Mouse (Mus musculus): ENCODE data around the gene Dhx40.
"Not testable (repeated sequence)": the region's sequence is repeated elsewhere in the genome, so short reads cannot be mapped to it uniquely, and the experiment has no call there.

Dhx40 gene

GRCm38 (mm10) chr11:86828396-86828795 is 20.9 kb upstream of the Dhx40 start:
- ChIA-PET CTCF (interaction anchor here in 1 of 4 experiments (1.0 to 1.3 kb wide), 3 partner anchors 8 to 70 kb away, joined by 3 read pairs; no protein-coding TSS in a partner anchor), POLR2A (interaction anchor here in 1 of 4 experiments (0.9 kb wide), 1 partner anchor 22 kb away, joined by 3 read pairs; no protein-coding TSS in a partner anchor)

- CTCF ChIA-PET, result interaction anchor here in 2 of 4 experiments (0.7 to 1.3 kb wide), 4 partner anchors 9 to 79 kb away, joined by 3 read pairs; no protein-coding TSS in a partner anchor
- POLR2A ChIA-PET, result interaction anchor here in 2 of 4 experiments (0.6 to 1.0 kb wide), 4 partner anchors 7 to 319 kb away, joined by 3 to 5 read pairs (median 4); no protein-coding TSS in a partner anchor
Observed at GRCm38 (mm10) chr11:86827476-86828245, 20.1 kb upstream of the Dhx40 start.

DNA sequence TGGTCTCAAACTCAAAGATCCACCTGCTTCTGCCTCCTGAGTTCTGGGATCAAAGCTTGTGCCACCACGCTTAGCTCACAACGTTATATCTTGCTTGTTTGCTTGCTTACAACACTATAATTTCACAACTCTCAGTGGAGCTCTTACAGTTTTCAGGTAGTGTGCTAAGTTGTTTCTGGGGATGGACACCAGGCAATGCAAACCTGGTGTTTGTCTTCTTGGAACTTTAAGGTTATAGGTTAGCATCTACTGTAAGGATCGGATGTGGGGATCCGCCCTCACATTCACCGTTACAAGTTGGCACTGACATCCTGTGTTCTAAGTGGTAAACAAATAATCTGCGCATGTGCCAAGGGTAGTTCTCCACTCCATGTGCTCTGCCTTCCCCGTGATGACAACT is 16.9 kb upstream of the Dhx40 start:
- POLR2A ChIA-PET, result interaction anchor here in 2 of 4 experiments (0.7 to 3.9 kb wide), 4 partner anchors 10 to 88 kb away, joined by 3 to 10 read pairs (median 3); partner anchors contain the start of gene Cltc (in 1 of the 2)
- CTCF ChIA-PET, result interaction anchor here in 1 of 4 experiments (0.6 kb wide), 1 partner anchor 13 kb away, joined by 3 read pairs; no protein-coding TSS in a partner anchor

DNA sequence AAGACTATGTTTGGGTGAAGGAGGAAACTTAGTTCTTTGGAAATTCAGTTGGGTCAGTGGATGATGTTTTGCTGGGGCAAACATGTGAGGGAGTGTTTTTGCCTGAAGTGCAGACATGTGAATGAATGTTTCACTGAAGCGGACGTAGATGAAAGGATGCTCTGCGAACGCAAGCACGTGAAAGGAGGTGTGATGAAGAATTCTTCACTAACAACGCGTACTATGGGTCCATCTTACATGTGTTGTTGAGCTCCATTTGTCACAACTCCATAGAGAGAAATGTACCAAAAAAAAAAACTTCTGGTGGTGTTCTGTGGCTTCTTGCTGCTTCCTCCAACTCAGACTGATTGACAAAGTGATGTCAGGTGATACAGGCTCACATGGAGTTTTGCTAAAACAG is 15.0 kb upstream of the Dhx40 start:
- POLR2A ChIA-PET, result interaction anchor here in 3 of 4 experiments (0.6 to 3.9 kb wide), 6 partner anchors 12 to 495 kb away, joined by 3 to 12 read pairs (median 5); no protein-coding TSS in a partner anchor
- CTCF ChIA-PET, result interaction anchor here in 2 of 4 experiments (0.6 to 1.8 kb wide), 3 partner anchors 12 to 972 kb away, joined by 3 to 5 read pairs (median 4); no protein-coding TSS in a partner anchor

DNA sequence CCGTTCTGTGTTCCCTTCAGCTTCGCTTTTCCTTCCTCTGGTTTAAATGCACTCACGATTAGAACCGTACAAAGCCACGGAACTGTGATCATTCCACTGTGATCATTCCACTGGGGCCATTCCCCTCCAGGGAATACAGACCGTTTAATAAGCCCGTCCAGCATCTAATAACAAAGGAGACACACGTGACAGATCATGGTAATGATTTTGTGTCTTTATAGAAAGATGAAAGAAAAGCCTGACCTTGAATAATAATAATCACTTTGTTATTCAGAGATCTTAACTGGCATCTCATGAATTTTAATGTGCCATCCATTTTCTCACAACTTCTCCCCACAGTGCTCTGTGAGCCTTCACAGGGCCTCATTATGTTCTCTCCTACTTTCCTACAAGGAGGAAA is 12.0 kb upstream of the Dhx40 start:
- POLR2A ChIA-PET, result interaction anchor here in 1 of 4 experiments (0.5 to 1.3 kb wide), 4 partner anchors 13 to 1746 kb away, joined by 3 to 5 read pairs (median 4); partner anchors contain the start of gene Ppm1d
- CTCF ChIA-PET, result no interaction called here

- POLR2A ChIA-PET, result interaction anchor here in 1 of 4 experiments (0.5 to 1.3 kb wide), 4 partner anchors 13 to 1746 kb away, joined by 3 to 5 read pairs (median 4); no protein-coding TSS in a partner anchor
- CTCF ChIA-PET, result interaction anchor here in 1 of 4 experiments (0.6 to 0.8 kb wide), 2 partner anchors 18 to 62 kb away, joined by 3 read pairs; no protein-coding TSS in a partner anchor
Observed at GRCm38 (mm10) chr11:86818928-86819327, 11.4 kb upstream of the Dhx40 start.

GRCm38 (mm10) chr11:86816288-86816687 is 8.7 kb upstream of the Dhx40 start:
- CTCF ChIA-PET, POLR2A ChIA-PET: not testable (repeated sequence)

DNA sequence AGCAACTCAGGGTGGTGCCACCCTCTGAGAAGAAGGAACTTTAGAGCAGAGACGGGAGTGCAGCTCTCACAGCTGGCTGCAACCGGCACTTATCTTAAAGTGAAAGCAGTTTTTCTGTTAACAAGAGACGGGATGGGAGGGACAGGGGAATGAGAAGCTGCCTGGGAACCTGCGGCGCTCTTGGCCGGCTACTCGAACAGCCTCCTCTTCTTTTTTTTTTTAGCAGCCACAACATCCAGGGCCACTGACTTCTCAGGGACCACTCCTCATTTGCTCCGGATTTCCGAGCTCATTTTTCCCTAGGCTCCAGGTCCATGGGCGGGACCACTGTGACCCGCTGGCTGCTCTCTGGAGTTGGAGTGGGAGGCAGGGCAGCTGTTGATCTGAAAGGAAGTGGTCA is 6.9 kb upstream of the Dhx40 start:
- POLR2A ChIA-PET, result not testable (repeated sequence)

DNA sequence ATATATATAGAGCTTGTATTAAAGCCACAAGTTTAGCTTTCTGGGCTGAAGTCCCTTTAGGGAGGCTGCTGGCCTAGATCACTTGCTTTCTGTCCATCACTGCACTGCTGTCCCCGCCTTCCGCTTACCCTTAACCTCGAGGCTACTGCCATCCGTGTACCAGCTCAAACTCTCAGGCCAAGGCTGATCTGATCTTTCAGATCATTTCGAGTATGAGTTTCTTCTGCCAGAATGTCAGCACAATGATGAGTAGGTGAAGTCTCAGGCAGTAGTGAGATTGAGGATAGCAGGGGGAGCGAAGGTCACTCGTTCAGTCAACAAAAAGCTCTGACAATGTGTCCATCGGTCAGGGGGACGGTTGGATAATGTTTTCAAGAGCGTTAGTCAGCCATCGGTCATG is 5.7 kb upstream of the Dhx40 start:
- CTCF ChIA-PET, POLR2A ChIA-PET: not testable (repeated sequence)

More for the DNA sequence above, 6.9 kb upstream of the Dhx40 start:
- CTCF ChIA-PET, result not testable (repeated sequence)

GRCm38 (mm10) chr11:86811326-86811630 is 3.7 kb upstream of the Dhx40 start:
- CTCF ChIA-PET, result interaction anchor here (0.5 to 1.0 kb wide), 5 partner anchors 11 to 656 kb away, joined by 3 to 4 read pairs (median 3); no protein-coding TSS in a partner anchor

DNA sequence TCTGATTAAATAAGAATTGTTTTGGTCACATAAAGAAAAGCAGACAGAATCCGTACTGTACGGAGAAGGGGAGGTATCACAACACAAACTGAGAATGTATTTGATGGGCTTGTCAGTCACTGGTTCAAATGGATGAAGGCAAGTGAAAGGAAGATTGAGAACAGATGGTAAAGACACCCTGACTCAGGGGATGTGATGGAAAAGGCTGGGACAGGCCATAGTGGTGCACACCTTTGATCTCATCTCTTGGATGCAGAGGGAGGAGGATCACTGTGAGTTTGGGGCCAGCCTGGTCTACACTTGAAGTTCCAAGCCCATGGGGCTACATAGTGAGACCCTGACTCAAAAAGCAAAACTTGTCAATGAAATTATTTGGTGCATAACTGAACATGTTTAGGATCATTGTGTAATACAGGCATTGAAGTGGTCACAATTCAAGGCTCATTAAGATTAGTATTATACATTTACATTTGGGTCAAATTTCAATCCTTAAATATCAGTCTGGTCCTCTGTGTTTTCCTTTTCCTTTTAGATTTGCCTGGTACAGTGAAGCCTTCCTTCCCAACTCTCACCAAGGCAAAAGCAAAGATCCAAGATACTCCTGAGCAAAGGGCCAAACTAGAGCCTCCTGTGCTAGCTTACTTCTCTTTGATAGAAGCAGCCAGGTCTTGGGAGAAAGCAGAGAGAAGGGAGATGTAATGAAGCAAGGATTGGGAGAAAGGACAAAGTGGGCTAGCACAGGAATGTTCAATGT is 3.2 kb upstream of the Dhx40 start:
- ChIA-PET CTCF (interaction anchor here (0.5 to 1.0 kb wide), 4 partner anchors 11 to 656 kb away, joined by 3 to 4 read pairs (median 3); no protein-coding TSS in a partner anchor), POLR2A (interaction anchor here in 1 of 4 experiments (0.5 to 1.3 kb wide), 2 partner anchors 26 to 202 kb away, joined by 4 to 8 read pairs; no protein-coding TSS in a partner anchor)

More at GRCm38 (mm10) chr11:86811326-86811630, 3.7 kb upstream of the Dhx40 start:
- POLR2A ChIA-PET, result interaction anchor here in 1 of 4 experiments (0.5 to 1.3 kb wide), 2 partner anchors 25 to 203 kb away, joined by 4 to 8 read pairs; no protein-coding TSS in a partner anchor

DNA sequence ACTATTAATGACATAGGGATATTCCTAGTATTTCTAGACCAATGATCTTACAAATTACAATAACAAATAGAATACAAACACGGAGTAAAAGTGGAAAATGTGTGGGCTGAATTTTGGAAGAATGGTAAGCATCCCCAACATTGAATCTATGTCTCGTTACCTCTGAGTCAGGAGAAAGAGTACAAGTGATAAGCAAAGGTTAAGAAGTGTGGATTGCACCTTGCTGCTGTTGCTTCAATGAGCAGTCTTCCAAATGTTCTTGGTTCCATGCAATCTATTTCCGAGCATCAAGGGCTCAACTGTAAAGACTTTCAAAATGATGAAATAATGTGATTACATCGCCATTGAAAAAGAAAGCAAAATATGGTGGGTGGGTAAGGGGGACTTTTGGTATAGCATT is 2.3 kb upstream of the Dhx40 start:
- POLR2A ChIA-PET, result no interaction called here
- CTCF ChIA-PET, result no interaction called here

DNA sequence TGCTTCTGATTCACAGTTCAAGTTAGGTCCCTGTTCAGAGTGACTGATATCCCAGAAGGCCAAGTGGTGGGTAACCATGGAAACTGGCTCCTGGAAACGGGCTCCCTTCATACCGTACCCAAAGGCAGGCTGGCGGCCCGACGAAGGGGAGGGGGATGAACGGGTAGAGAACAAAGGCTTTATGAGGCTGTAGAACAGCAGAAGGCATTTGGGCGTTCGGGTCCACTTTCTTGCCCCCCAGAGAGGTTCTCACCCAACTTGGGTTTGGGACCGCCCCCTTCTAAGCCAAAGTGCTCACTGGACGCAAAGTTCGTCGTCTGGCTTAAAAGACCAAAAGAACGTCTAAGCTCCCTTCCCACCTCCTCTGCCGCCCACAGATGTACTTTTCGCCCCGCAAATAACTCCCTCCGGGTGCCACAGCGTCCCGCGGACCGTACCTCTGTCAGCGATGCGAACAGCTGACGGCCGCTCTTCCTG is 507 bp downstream of the Dhx40 start:
- ChIA-PET POLR2A (interaction anchor here (0.6 to 2.6 kb wide), 8 partner anchors 12 to 263 kb away, joined by 3 to 13 read pairs (median 4); partner anchors contain the start of genes Cltc (in 1 of the 4), Rps6kb1 (in 1 of the 4) and Tubd1 (in 1 of the 4)), CTCF (no interaction called here)

GRCm38 (mm10) chr11:86794161-86794560 is 13.4 kb downstream of the Dhx40 start:
- POLR2A ChIA-PET, result no interaction called here
- CTCF ChIA-PET, result interaction anchor here in 1 of 4 experiments (0.9 kb wide), 1 partner anchor 42 kb away, joined by 3 read pairs; no protein-coding TSS in a partner anchor

DNA sequence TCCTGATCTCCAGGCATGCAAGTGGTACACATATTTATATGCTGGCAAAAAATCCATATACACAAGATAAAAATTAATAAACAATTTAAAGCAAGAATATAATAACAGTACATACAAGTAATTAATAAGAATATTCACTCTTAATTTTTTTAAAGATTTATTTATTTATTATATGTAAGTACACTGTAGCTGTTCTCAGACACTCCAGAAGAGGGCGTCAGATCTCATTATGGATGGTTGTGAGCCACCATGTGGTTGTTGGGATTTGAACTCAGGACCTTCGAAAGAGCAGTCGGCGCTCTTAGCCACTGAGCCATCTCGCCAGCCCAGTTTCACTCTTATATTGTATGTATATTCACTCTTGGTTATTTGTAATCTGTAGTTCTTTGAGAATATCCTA is 20.1 kb downstream of the Dhx40 start:
- CTCF ChIA-PET, result interaction anchor here (0.6 to 1.5 kb wide), 5 partner anchors 28 to 1444 kb away, joined by 3 to 5 read pairs (median 3); no protein-coding TSS in a partner anchor

GRCm38 (mm10) chr11:86785767-86786166 is 21.8 kb downstream of the Dhx40 start:
- ChIA-PET CTCF (no interaction called here), POLR2A (interaction anchor here in 1 of 4 experiments (1.6 kb wide), 1 partner anchor 26 kb away, joined by 3 read pairs; no protein-coding TSS in a partner anchor)

More for the DNA sequence above, 20.1 kb downstream of the Dhx40 start:
- POLR2A ChIA-PET, result interaction anchor here in 2 of 4 experiments (1.0 to 1.7 kb wide), 5 partner anchors 13 to 50 kb away, joined by 3 to 4 read pairs (median 3); no protein-coding TSS in a partner anchor

- ChIA-PET POLR2A (interaction anchor here in 2 of 4 experiments (0.7 to 3.8 kb wide), 3 partner anchors 11 to 12 kb away, joined by 3 to 16 read pairs (median 7); no protein-coding TSS in a partner anchor), CTCF (no interaction called here)
Observed at GRCm38 (mm10) chr11:86769884-86770283, 37.7 kb downstream of the Dhx40 start.

- POLR2A ChIA-PET, result interaction anchor here in 1 of 4 experiments (1.3 kb wide), 1 partner anchor 15 kb away, joined by 3 read pairs; no protein-coding TSS in a partner anchor
- CTCF ChIA-PET, result no interaction called here
Observed at GRCm38 (mm10) chr11:86764501-86764900, 43.0 kb downstream of the Dhx40 start.
